ENCODE assay signal across 19 mouse cellular contexts in genomic region chr15:101627884-101628283, GRCm38 (mm10). TPM values are rescaled to one million over a fixed set of nuclear protein-coding genes. Genes with fewer than 3 reads are reported as not detected.
"Had no signal": no experiment of that assay in that cellular context is flagged by ENCODE, and none has a peak within 500 bp of the region (broad histone marks: within the 10 kb centered on the region; RNA-seq: fewer than 3 reads in every experiment).

Gm5414 (minus strand) TSS chr15:101628188.

- DNase-seq: cerebellum, adult 2 months; cerebellum, adult 8-10 months; cerebellum, adult 9-10 months; cerebellum, adult 9-11 months; cerebellum, postnatal 25 days; embryo, embryonic 11 days; forebrain, postnatal 0 days; gastrocnemius, adult 2 months; gastrocnemius, postnatal 10 days; gastrocnemius, postnatal 14 days; gastrocnemius, postnatal 25 days; gastrocnemius, postnatal 36 days; heart, adult 18-20 months; heart, adult 2 months had no signal

RNA-seq across cellular contexts. Expression of gene Gm5414, which starts in this region (rescaled TPM):
- total RNA-seq: common myeloid progenitor, adult 5-6 weeks; forebrain, postnatal 0 days; gastrocnemius, adult 18-20 months; gastrocnemius, adult 2 months; gastrocnemius, adult 8-10 months; gastrocnemius, postnatal 10 days; gastrocnemius, postnatal 14 days; gastrocnemius, postnatal 25 days; gastrocnemius, postnatal 36 days; gastrocnemius, postnatal 4 days; granulocyte monocyte progenitor cell, adult 5-6 weeks; heart, adult 18-20 months; heart, adult 2 months had no signal
